ENCODE assay signal across 17 mouse cellular contexts in the genomic region with DNA sequence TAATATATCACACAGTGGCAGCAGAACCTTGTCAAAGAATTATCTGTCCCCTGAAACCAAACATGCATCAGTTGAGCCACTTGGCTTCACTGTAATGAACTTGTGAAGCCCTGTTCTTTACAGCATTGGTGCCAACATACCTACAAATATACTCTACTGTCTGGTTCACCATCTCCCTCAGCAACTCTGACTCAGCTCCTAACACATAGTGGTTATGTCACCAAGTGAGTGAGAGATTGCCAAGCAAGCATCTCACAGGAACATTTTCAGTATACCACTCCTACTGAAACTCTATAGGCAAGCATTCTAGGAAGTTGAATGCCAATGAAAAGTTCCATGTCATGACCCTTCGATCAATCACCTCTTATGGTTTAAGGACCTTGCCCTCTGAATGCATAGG.
"Had no signal": no experiment of that assay in that cellular context is flagged by ENCODE, and none has a peak within 500 bp of the region (broad histone marks: within the 10 kb centered on the region; RNA-seq: fewer than 3 reads in every experiment).

No protein-coding gene starts in this region.

- H3K27ac ChIP-seq: midbrain, embryonic 10.5 days; midbrain, embryonic 12.5 days; neural tube, embryonic 13.5 days; neural tube, embryonic 15.5 days had no signal

- DNase-seq: lung, adult 18-20 months; lung, embryonic 14.5 days; lung, postnatal 10 days; lung, postnatal 4 days; midbrain, embryonic 14.5 days; retina, postnatal 1 day; right cerebral cortex, postnatal 25 days; right cerebral cortex, postnatal 4 days; spleen, adult 18-20 months; thymus, adult 2 months; thymus, postnatal 25 days; thymus, postnatal 4 days had no signal

- H3K4me3 ChIP-seq: midbrain, embryonic 10.5 days; midbrain, embryonic 12.5 days; myocyte; neural tube, embryonic 13.5 days; neural tube, embryonic 15.5 days had no signal
